Mouse (Mus musculus) lung, postnatal 25 days (tissue): ENCODE measurements at regions not wholly inside any gene's neighbourhood (a gene's known extent, or its start where the extent isn't known, plus 50 kb on each side); places are given as distances from the start of the nearest gene placed in this dataset.

Experiments used
- DNase-seq: peaks from one replicate; pipeline ENCODE4 v3.0.0; 2022; ENCODE audit warnings: low spot score

DNA sequence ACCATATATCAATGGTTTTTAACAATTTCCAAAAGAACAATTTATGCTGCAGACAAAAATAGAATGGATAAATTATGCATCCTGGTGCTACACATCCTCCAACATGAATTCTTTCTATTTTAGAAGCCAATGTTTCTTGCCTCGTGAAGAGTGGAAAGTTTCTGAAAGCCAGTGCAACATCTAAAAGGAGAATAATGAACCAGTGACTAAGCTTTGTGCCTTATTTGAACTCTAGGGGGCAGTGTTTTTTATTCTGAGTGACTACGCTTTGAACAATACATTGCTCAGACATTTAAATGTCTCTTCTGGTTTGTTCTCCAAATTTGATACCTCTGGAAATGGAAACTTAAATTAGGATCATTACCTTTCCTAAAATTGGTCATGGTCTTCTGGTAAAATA, 78.0 kb downstream of the Yipf7 start:
- peak; percentile 1 for DNase-seq
